Mouse (Mus musculus): Measurements from ENCODE around the gene Pla2g3.

GRCm38 (mm10) chr11:3442677-3443076 is 45.4 kb upstream of the Pla2g3 start:
- TF ChIP-seq CTCF (IDR thresholded peaks at IDR 0.05; ENCODE audit: low read depth, low read length) (no peak), POLR2A (IDR thresholded peaks at IDR 0.05; ENCODE audit: extremely low read depth, insufficient read depth, low read length) (no peak)

Measured in liver, adult 2 months (tissue).